ENCODE assay signal across 8 mouse cellular contexts in the genomic region with DNA sequence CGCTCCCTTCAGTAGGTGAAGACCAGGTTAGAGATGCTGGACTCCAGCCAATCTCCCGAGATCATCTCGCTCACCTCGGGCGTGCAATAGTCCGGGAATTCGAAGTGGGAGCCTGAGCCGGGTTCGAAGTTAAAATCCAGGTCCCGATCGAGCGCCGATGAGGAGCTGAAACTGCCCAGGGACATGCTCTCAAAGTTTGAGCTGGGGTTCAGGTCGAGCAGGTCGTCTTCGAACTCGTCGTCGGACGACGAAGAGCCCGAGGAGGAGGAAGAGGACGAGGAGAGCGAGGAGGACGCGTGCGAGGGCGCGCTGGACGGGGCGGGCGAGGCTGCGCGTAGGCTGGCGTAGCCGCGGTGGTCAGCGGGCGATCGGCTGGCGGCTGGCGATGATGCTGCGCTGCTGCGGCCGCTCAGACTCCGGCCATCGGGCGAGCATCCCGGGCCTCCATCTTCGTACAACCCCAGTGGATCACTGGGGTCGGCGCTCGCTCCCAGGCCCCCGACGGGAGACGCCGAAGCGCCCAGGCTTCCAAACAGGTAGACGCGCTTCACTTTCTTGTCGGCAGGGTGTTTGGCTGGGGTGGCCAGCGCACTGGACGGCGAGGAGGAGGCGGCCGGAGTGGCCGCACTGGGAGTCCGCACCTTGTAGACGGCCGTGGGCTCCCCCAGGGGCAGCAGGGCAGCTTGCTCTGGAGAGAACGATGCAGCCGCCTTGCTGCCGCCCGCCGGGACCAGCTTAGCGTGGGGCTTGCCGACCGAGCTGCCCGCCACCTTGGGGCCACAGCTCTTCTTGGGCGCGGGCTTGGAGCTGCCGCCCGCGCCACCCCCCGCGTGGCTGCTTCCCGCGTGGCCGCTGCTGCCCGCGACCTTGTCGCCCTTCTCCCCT. TPM values are rescaled to one million over a fixed set of nuclear protein-coding genes. Genes with fewer than 3 reads are reported as not detected.
A peak's percentile ranks its signal among the peaks of the same experiment; 100 is the strongest.
DNase-seq lines count a peak whose midpoint lies in the region; ATAC-seq and TF ChIP-seq lines count a peak whose summit lies in the region.

No protein-coding gene starts in this region.

- under 1% methylated on average over 92 of the region's 92 CpGs for WGBS in heart, embryonic 14.5 days

- H3K79me2 ChIP-seq in C2C12 (ENCODE audit: control insufficient read depth, insufficient read depth): peaks cover 56% of the 10 kb centered on the region

- H3K36me3 ChIP-seq in C2C12 (ENCODE audit: control insufficient read depth, insufficient read depth): peaks cover 19% of the 10 kb centered on the region
- peaks cover 19% of the 10 kb centered on the region; the same call in 1 of the 2 replicates for H3K36me3 ChIP-seq in heart, embryonic 14.5 days (ENCODE audit: control insufficient read depth, insufficient read depth, low read length)

- H3K27ac ChIP-seq in heart, embryonic 14.5 days (replicated peaks in 1 of 2; ENCODE audit: control insufficient read depth in 1 of 2, insufficient read depth in 1 of 2, low read depth in 2 of 2, low read length in 2 of 2): peak overlapping the region; percentile 99

- H3K4me3 ChIP-seq in C2C12 (ENCODE audit: insufficient read depth, poor library complexity, severe bottlenecking): peak overlapping the region; percentile 92
- H3K4me3 ChIP-seq in heart, embryonic 14.5 days (ENCODE audit: control insufficient read depth in 1 of 2, insufficient read depth in 1 of 2, low read depth in 1 of 2, low read length in 2 of 2): peak overlapping the region; percentile 92

- peak; percentile 23 for DNase-seq in T-cell, adult 2 months (ENCODE audit: low spot score)
- peak; percentile 45 for DNase-seq in embryo, embryonic 11 days
- DNase-seq in kidney, postnatal 10 days: peak; percentile 69
- DNase-seq in lung, postnatal 14 days: peak; percentile 50
- DNase-seq in right cerebral cortex, postnatal 4 days: peak; percentile 51

- H3K79me3 ChIP-seq in C2C12 (ENCODE audit: low read depth): peaks cover 48% of the 10 kb centered on the region

- no peaks in the 10 kb centered on the region for H3K9me3 ChIP-seq in heart, embryonic 14.5 days (ENCODE audit: control insufficient read depth, low read length)

- H3K4me2 ChIP-seq in heart, embryonic 14.5 days (ENCODE audit: low read length): peak overlapping the region; percentile 75

- peaks cover 9 to 19% of the 10 kb centered on the region in 2 experiments for H3K4me1 ChIP-seq in heart, embryonic 14.5 days (ENCODE audit: control insufficient read depth in 2 of 2, insufficient read depth in 2 of 2, low read length in 2 of 2)

- peak overlapping the region; percentile 85 for H3ac ChIP-seq in C2C12 (ENCODE audit: control insufficient read depth, insufficient read length, low read depth)

- no peak for ATAC-seq in heart, embryonic 14.5 days (ENCODE audit: insufficient number of reproducible peaks, insufficient read depth, low FRiP score, low read depth)
- ATAC-seq in megakaryocyte-erythroid progenitor cell, adult 5-6 weeks (replicated peaks; ENCODE audit: low FRiP score, low TSS enrichment, poor library complexity, severe bottlenecking): no peak

- no peaks in the 10 kb centered on the region for H3K27me3 ChIP-seq in C2C12 (ENCODE audit: control insufficient read depth, insufficient read depth, insufficient read length)
- H3K27me3 ChIP-seq in heart, embryonic 14.5 days (ENCODE audit: control insufficient read depth, insufficient read depth, low read length): no peaks in the 10 kb centered on the region

- no peak for TF ChIP-seq CTCF in C2C12 (IDR thresholded peaks at IDR 0.05; ENCODE audit: control insufficient read depth, insufficient read depth, insufficient read length)

- H3K9ac ChIP-seq in heart, embryonic 14.5 days (ENCODE audit: low read length): peak overlapping the region; percentile 98

TF ChIP-seq in C2C12, 6 proteins besides CTCF, POLR2A, EP300 and RAD21:
- TF ChIP-seq MYOD1 (IDR thresholded peaks at IDR 0.05; ENCODE audit: control insufficient read depth, insufficient read length, low read depth) (no peak), USF1 (IDR thresholded peaks at IDR 0.05; ENCODE audit: low read depth) (no peak), MYOG (IDR thresholded peaks at IDR 0.05; ENCODE audit: control insufficient read depth, extremely low read depth, insufficient read length) (no peak), MAX (IDR thresholded peaks at IDR 0.05) (no peak), FOSL1 (IDR thresholded peaks at IDR 0.05; ENCODE audit: insufficient read depth, low read length, poor library complexity, severe bottlenecking) (no peak), CEBPB (IDR thresholded peaks at IDR 0.05; ENCODE audit: low read depth) (no peak)

RNA-seq across cellular contexts. Expression of gene Sox4, which starts 1.6 kb away (rescaled TPM):
- 42.4 TPM for polyA plus RNA-seq in C2C12 (2012; fragmentation: generic; extraction: Trizol)
- 69.5 and 79.2 TPM in 2 replicates for polyA plus RNA-seq in heart, embryonic 14.5 days (2014; fragmentation: Nextera tagmentation; extraction: Ambion mirVana)
- 15.1 and 20.3 TPM in 2 replicates for total RNA-seq in megakaryocyte-erythroid progenitor cell, adult 5-6 weeks (2014; fragmentation: Nextera tagmentation)
- total RNA-seq in megakaryocyte-erythroid progenitor cell, adult 5-6 weeks (2017): 22.7 and 49.7 TPM in 2 replicates
